Mouse (Mus musculus): ENCODE results near the gene Slc17a6. TPM values are rescaled to one million over a fixed set of nuclear protein-coding genes. Genes with fewer than 3 reads are reported as not detected.
A peak's percentile ranks its signal among the peaks of the same experiment; 100 is the strongest.

Gene Slc17a6
- polyA plus RNA-seq, 1 experiment from 2014 or later: not detected

- H3K4me3 ChIP-seq (ENCODE audit: low read depth, low read length): no peak overlapping the region
- peaks cover 4% of the 10 kb centered on the region; the same call in 1 of the 2 replicates for H3K4me1 ChIP-seq (ENCODE audit: control insufficient read depth, insufficient read depth, low read length)
These were observed 2.6 kb downstream of the Slc17a6 start for GRCm38 (mm10) chr7:51624336-51624897.

GRCm38 (mm10) chr7:51625161-51625560 lies 3.4 kb downstream of the Slc17a6 start:
- H3K36me3 ChIP-seq (ENCODE audit: control insufficient read depth, insufficient read depth, low read length): no peaks in the 10 kb centered on the region
- H3K4me3 ChIP-seq (ENCODE audit: low read depth, low read length): no peak overlapping the region
- H3K9me3 ChIP-seq (ENCODE audit: control insufficient read depth, low read length): no peaks in the 10 kb centered on the region
- peaks cover 4% of the 10 kb centered on the region; the same call in 1 of the 2 replicates for H3K4me1 ChIP-seq (ENCODE audit: control insufficient read depth, insufficient read depth, low read length)
- H3K27ac ChIP-seq (replicated peaks; ENCODE audit: low read depth, low read length): no peak overlapping the region
- WGBS: 1% methylated on average over 23 of the region's 23 CpGs
- peaks cover 67% of the 10 kb centered on the region for H3K27me3 ChIP-seq (ENCODE audit: control insufficient read depth, insufficient read depth, low read length)
- DNase-seq (ENCODE audit: low spot score): no peak
- H3K4me2 ChIP-seq (ENCODE audit: low read depth, severe bottlenecking): no peak overlapping the region
- H3K9ac ChIP-seq (ENCODE audit: low read length): no peak overlapping the region
- no peak for ATAC-seq (ENCODE audit: insufficient number of reproducible peaks, low FRiP score, low TSS enrichment, low read depth)

More at GRCm38 (mm10) chr7:51624336-51624897, 2.6 kb downstream of the Slc17a6 start:
- Histone ChIP-seq H3K4me2 (ENCODE audit: low read depth, severe bottlenecking) (no peak overlapping the region), H3K36me3 (ENCODE audit: control insufficient read depth, insufficient read depth, low read length) (no peaks in the 10 kb centered on the region), H3K9me3 (ENCODE audit: control insufficient read depth, low read length) (no peaks in the 10 kb centered on the region), H3K27ac (replicated peaks; ENCODE audit: low read depth, low read length) (no peak overlapping the region), H3K27me3 (ENCODE audit: control insufficient read depth, insufficient read depth, low read length) (peaks cover 67% of the 10 kb centered on the region), H3K9ac (ENCODE audit: low read length) (no peak overlapping the region)
- ATAC-seq (ENCODE audit: insufficient number of reproducible peaks, low FRiP score, low TSS enrichment, low read depth) (no peak), DNase-seq (ENCODE audit: low spot score) (no peak)
- WGBS: 1% methylated on average over 4 of the region's 4 CpGs

- no peaks in the 10 kb centered on the region for H3K36me3 ChIP-seq (ENCODE audit: control insufficient read depth, insufficient read depth, low read length)
- no peak for ATAC-seq (ENCODE audit: insufficient number of reproducible peaks, low FRiP score, low TSS enrichment, low read depth)
- no peak overlapping the region for H3K4me2 ChIP-seq (ENCODE audit: low read depth, severe bottlenecking)
- H3K4me1 ChIP-seq (ENCODE audit: control insufficient read depth, insufficient read depth, low read length): peaks cover 4% of the 10 kb centered on the region; the same call in 1 of the 2 replicates
- H3K9me3 ChIP-seq (ENCODE audit: control insufficient read depth, low read length): no peaks in the 10 kb centered on the region
- 3% methylated on average over 11 of the region's 11 CpGs for WGBS
- no peak overlapping the region for H3K4me3 ChIP-seq (ENCODE audit: low read depth, low read length)
- no peak overlapping the region for H3K27ac ChIP-seq (replicated peaks; ENCODE audit: low read depth, low read length)
- no peak overlapping the region for H3K9ac ChIP-seq (ENCODE audit: low read length)
- peaks cover 67% of the 10 kb centered on the region for H3K27me3 ChIP-seq (ENCODE audit: control insufficient read depth, insufficient read depth, low read length)
- peak; percentile 45 for DNase-seq (ENCODE audit: low spot score)
These were observed 3.9 kb downstream of the Slc17a6 start for GRCm38 (mm10) chr7:51625591-51626255.

- Histone ChIP-seq H3K27me3 (ENCODE audit: control insufficient read depth, insufficient read depth, low read length) (peaks cover 65% of the 10 kb centered on the region), H3K9me3 (ENCODE audit: control insufficient read depth, low read length) (no peaks in the 10 kb centered on the region), H3K27ac (replicated peaks; ENCODE audit: low read depth, low read length) (no peak overlapping the region), H3K4me2 (ENCODE audit: low read depth, severe bottlenecking) (no peak overlapping the region), H3K4me3 (ENCODE audit: low read depth, low read length) (no peak overlapping the region), H3K9ac (ENCODE audit: low read length) (no peak overlapping the region), H3K36me3 (ENCODE audit: control insufficient read depth, insufficient read depth, low read length) (no peaks in the 10 kb centered on the region), H3K4me1 (ENCODE audit: control insufficient read depth, insufficient read depth, low read length) (peaks cover 4% of the 10 kb centered on the region; the same call in 1 of the 2 replicates)
- ATAC-seq (ENCODE audit: insufficient number of reproducible peaks, low FRiP score, low TSS enrichment, low read depth): no peak
- no peak for DNase-seq (ENCODE audit: low spot score)
- 2% methylated on average over 16 of the region's 16 CpGs for WGBS
These were observed 4.7 kb downstream of the Slc17a6 start for GRCm38 (mm10) chr7:51626451-51627000.

GRCm38 (mm10) chr7:51627001-51627631 lies 5.3 kb downstream of the Slc17a6 start:
- Histone ChIP-seq H3K9me3 (ENCODE audit: control insufficient read depth, low read length) (no peaks in the 10 kb centered on the region), H3K4me1 (ENCODE audit: control insufficient read depth, insufficient read depth, low read length) (peaks cover 4% of the 10 kb centered on the region; the same call in 1 of the 2 replicates), H3K27me3 (ENCODE audit: control insufficient read depth, insufficient read depth, low read length) (peaks cover 59% of the 10 kb centered on the region), H3K36me3 (ENCODE audit: control insufficient read depth, insufficient read depth, low read length) (no peaks in the 10 kb centered on the region), H3K4me3 (ENCODE audit: low read depth, low read length) (no peak overlapping the region), H3K27ac (replicated peaks; ENCODE audit: low read depth, low read length) (no peak overlapping the region), H3K4me2 (ENCODE audit: low read depth, severe bottlenecking) (no peak overlapping the region; the same call in 1 of the 2 replicates), H3K9ac (ENCODE audit: low read length) (no peak overlapping the region)
- no peak for ATAC-seq (ENCODE audit: insufficient number of reproducible peaks, low FRiP score, low TSS enrichment, low read depth)
- DNase-seq (ENCODE audit: low spot score): peak; percentile 56
- WGBS: under 1% methylated on average over 26 of the region's 26 CpGs

- Histone ChIP-seq H3K4me3 (ENCODE audit: low read depth, low read length) (no peak overlapping the region), H3K9me3 (ENCODE audit: control insufficient read depth, low read length) (no peaks in the 10 kb centered on the region), H3K9ac (ENCODE audit: low read length) (no peak overlapping the region), H3K27me3 (ENCODE audit: control insufficient read depth, insufficient read depth, low read length) (peaks cover 57% of the 10 kb centered on the region), H3K27ac (replicated peaks; ENCODE audit: low read depth, low read length) (no peak overlapping the region), H3K36me3 (ENCODE audit: control insufficient read depth, insufficient read depth, low read length) (no peaks in the 10 kb centered on the region), H3K4me1 (ENCODE audit: control insufficient read depth, insufficient read depth, low read length) (peaks cover 4% of the 10 kb centered on the region; the same call in 1 of the 2 replicates), H3K4me2 (ENCODE audit: low read depth, severe bottlenecking) (no peak overlapping the region)
- DNase-seq (ENCODE audit: low spot score) (no peak), ATAC-seq (ENCODE audit: insufficient number of reproducible peaks, low FRiP score, low TSS enrichment, low read depth) (no peak)
- WGBS: 2% methylated on average over 9 of the region's 9 CpGs
These were observed 5.9 kb downstream of the Slc17a6 start for GRCm38 (mm10) chr7:51627666-51628065.

- Histone ChIP-seq H3K4me3 (ENCODE audit: low read depth, low read length) (no peak overlapping the region), H3K4me1 (ENCODE audit: control insufficient read depth, insufficient read depth, low read length) (peaks cover 4% of the 10 kb centered on the region; the same call in 1 of the 2 replicates), H3K9ac (ENCODE audit: low read length) (no peak overlapping the region), H3K36me3 (ENCODE audit: control insufficient read depth, insufficient read depth, low read length) (no peaks in the 10 kb centered on the region), H3K27me3 (ENCODE audit: control insufficient read depth, insufficient read depth, low read length) (peaks cover 54% of the 10 kb centered on the region), H3K4me2 (ENCODE audit: low read depth, severe bottlenecking) (no peak overlapping the region), H3K27ac (replicated peaks; ENCODE audit: low read depth, low read length) (no peak overlapping the region), H3K9me3 (ENCODE audit: control insufficient read depth, low read length) (no peaks in the 10 kb centered on the region)
- DNase-seq (ENCODE audit: low spot score): no peak
- ATAC-seq (ENCODE audit: insufficient number of reproducible peaks, low FRiP score, low TSS enrichment, low read depth): no peak
- WGBS: 5% methylated on average over 9 of the region's 9 CpGs
These were observed 6.5 kb downstream of the Slc17a6 start for GRCm38 (mm10) chr7:51628349-51628748.

GRCm38 (mm10) chr7:51629206-51629605 lies 7.4 kb downstream of the Slc17a6 start:
- Histone ChIP-seq H3K27ac (replicated peaks; ENCODE audit: low read depth, low read length) (no peak overlapping the region), H3K9ac (ENCODE audit: low read length) (no peak overlapping the region), H3K27me3 (ENCODE audit: control insufficient read depth, insufficient read depth, low read length) (peaks cover 45% of the 10 kb centered on the region), H3K4me3 (ENCODE audit: low read depth, low read length) (no peak overlapping the region), H3K9me3 (ENCODE audit: control insufficient read depth, low read length) (no peaks in the 10 kb centered on the region), H3K4me2 (ENCODE audit: low read depth, severe bottlenecking) (no peak overlapping the region), H3K4me1 (ENCODE audit: control insufficient read depth, insufficient read depth, low read length) (peaks cover 4% of the 10 kb centered on the region; the same call in 1 of the 2 replicates), H3K36me3 (ENCODE audit: control insufficient read depth, insufficient read depth, low read length) (no peaks in the 10 kb centered on the region)
- DNase-seq (ENCODE audit: low spot score) (no peak), ATAC-seq (ENCODE audit: insufficient number of reproducible peaks, low FRiP score, low TSS enrichment, low read depth) (no peak)
- 2% methylated on average over 3 of the region's 3 CpGs for WGBS

Data from limb, embryonic 11.5 days (tissue).